Mouse (Mus musculus) cortical plate, adult 2 months (tissue): ENCODE measurements around the gene Dazap1. TPM values are rescaled to one million over a fixed set of nuclear protein-coding genes. Genes with fewer than 3 reads are reported as not detected.
A peak's percentile ranks its signal among the peaks of the same experiment; 100 is the strongest.

Experiments used
- H3K27ac ChIP-seq: fragments of 200-500 bp; 2 replicates; pipeline ENCODE4 v1.5.1; 2012; ENCODE audit warnings: low read length, control low read depth, inconsistent platforms; ENCODE audit not compliant: insufficient read depth
- H3K4me1 ChIP-seq: fragments of 200-500 bp; 2 replicates; pipeline ENCODE4 v1.6.1; 2011; ENCODE audit warnings: low read length; ENCODE audit not compliant: control insufficient read depth, insufficient read depth
- H3K4me3 ChIP-seq: fragments of 200-500 bp; 2 replicates; pipeline ENCODE4 v1.5.1; 2011; ENCODE audit warnings: mild to moderate bottlenecking, low read length, control low read depth; ENCODE audit not compliant: insufficient read depth
- CTCF ChIP-seq: fragments of 200-500 bp; IDR thresholded peaks from 2 replicates; pipeline ENCODE4 v1.5.1; 2011; ENCODE audit warnings: mild to moderate bottlenecking, control low read depth, low read length; ENCODE audit not compliant: insufficient read depth; ENCODE audit errors: extremely low read depth
- POLR2A ChIP-seq: fragments of 200-500 bp; IDR thresholded peaks from 2 replicates; pipeline ENCODE4 v1.6.1; 2011; ENCODE audit warnings: mild to moderate bottlenecking, low read length, control low read depth; ENCODE audit not compliant: insufficient read depth; ENCODE audit errors: extremely low read depth
- polyA plus RNA-seq: library from polyadenylated mRNA; depleted of rRNA; stranded (reverse); fragments of >200 nt; gene quantifications from 2 replicates; pipeline ENCODE4 v1.2.3, GENCODE M21; 2012

The Dazap1 gene
- polyA plus RNA-seq, 1 experiment: 65.4 TPM

- TF ChIP-seq CTCF (peak; percentile 67), POLR2A (peak; percentile 49; the same call in 1 of the 2 replicates)
- Histone ChIP-seq H3K4me3 (peak within 1 kb of the TSS; percentile 79), H3K27ac (peak within 1 kb of the TSS; percentile 86), H3K4me1 (peaks cover 7% of the 10 kb centered on the region)
Measured at GRCm38 (mm10) chr10:80295618-80296425, 34.5 kb downstream of the Dazap1 start, which contains the start of gene Apc2. TSS of gene Apc2 (plus strand) at chr10:80295977.

- TF ChIP-seq CTCF (no peak), POLR2A (no peak)
- H3K27ac ChIP-seq: peak overlapping the region; percentile 86
- H3K4me1 ChIP-seq: peaks cover 13% of the 10 kb centered on the region
- peak overlapping the region; percentile 79 for H3K4me3 ChIP-seq
Measured at GRCm38 (mm10) chr10:80296824-80297223, 35.5 kb downstream of the Dazap1 start.

- H3K4me3 ChIP-seq: peak overlapping the region; percentile 79; the same call in 1 of the 2 replicates
- H3K4me1 ChIP-seq: peaks cover 15% of the 10 kb centered on the region
Measured at GRCm38 (mm10) chr10:80297526-80298133, 36.3 kb downstream of the Dazap1 start.

GRCm38 (mm10) chr10:80298571-80299281, 37.4 kb downstream of the Dazap1 start:
- peak; percentile 87 for TF ChIP-seq POLR2A
- TF ChIP-seq CTCF: no peak
- peaks cover 15% of the 10 kb centered on the region for H3K4me1 ChIP-seq

More at GRCm38 (mm10) chr10:80297526-80298133, 36.3 kb downstream of the Dazap1 start:
- TF ChIP-seq POLR2A (no peak), CTCF (no peak)
- H3K27ac ChIP-seq: peak overlapping the region; percentile 86

GRCm38 (mm10) chr10:80299301-80299700, 38.0 kb downstream of the Dazap1 start:
- Histone ChIP-seq H3K4me1 (peaks cover 15% of the 10 kb centered on the region), H3K27ac (peak overlapping the region; percentile 74), H3K4me3 (peak overlapping the region; percentile 95)
- TF ChIP-seq CTCF (no peak), POLR2A (no peak)

More at GRCm38 (mm10) chr10:80298571-80299281, 37.4 kb downstream of the Dazap1 start:
- Histone ChIP-seq H3K27ac (peak overlapping the region; percentile 74), H3K4me3 (peak overlapping the region; percentile 95)

- peak overlapping the region; percentile 95 for H3K4me3 ChIP-seq
- H3K4me1 ChIP-seq: peaks cover 15% of the 10 kb centered on the region
- H3K27ac ChIP-seq: no peak overlapping the region
- TF ChIP-seq POLR2A (no peak), CTCF (no peak)
Measured at GRCm38 (mm10) chr10:80299824-80300223, 38.5 kb downstream of the Dazap1 start.

GRCm38 (mm10) chr10:80300672-80301181, 39.4 kb downstream of the Dazap1 start:
- peaks cover 15% of the 10 kb centered on the region for H3K4me1 ChIP-seq
- H3K27ac ChIP-seq: peak overlapping the region; percentile 43; the same call in 1 of the 2 replicates
- H3K4me3 ChIP-seq: peak overlapping the region; percentile 95
- TF ChIP-seq POLR2A (peak; percentile 60; the same call in 1 of the 2 replicates), CTCF (no peak)

- Histone ChIP-seq H3K27ac (peak overlapping the region; percentile 78; the same call in 1 of the 2 replicates), H3K4me3 (peak overlapping the region; percentile 95), H3K4me1 (peaks cover 15% of the 10 kb centered on the region)
- TF ChIP-seq POLR2A (no peak), CTCF (no peak)
Measured at GRCm38 (mm10) chr10:80301256-80302081, 40.2 kb downstream of the Dazap1 start.
